Mouse (Mus musculus) spleen, adult 2 months (tissue): ENCODE results near the gene Cenps.

Source experiments
- CTCF ChIP-seq: fragments of 200-500 bp; IDR thresholded peaks from 2 replicates; pipeline ENCODE4 v1.5.1; 2011; ENCODE audit warnings: mild to moderate bottlenecking, inconsistent platforms; ENCODE audit not compliant: insufficient read depth, insufficient read length, insufficient replicate concordance; ENCODE audit errors: extremely low read depth
- POLR2A ChIP-seq: fragments of 200-500 bp; IDR thresholded peaks from 2 replicates; pipeline ENCODE4 v1.6.1; 2011; ENCODE audit warnings: low read depth, low read length, inconsistent platforms

DNA sequence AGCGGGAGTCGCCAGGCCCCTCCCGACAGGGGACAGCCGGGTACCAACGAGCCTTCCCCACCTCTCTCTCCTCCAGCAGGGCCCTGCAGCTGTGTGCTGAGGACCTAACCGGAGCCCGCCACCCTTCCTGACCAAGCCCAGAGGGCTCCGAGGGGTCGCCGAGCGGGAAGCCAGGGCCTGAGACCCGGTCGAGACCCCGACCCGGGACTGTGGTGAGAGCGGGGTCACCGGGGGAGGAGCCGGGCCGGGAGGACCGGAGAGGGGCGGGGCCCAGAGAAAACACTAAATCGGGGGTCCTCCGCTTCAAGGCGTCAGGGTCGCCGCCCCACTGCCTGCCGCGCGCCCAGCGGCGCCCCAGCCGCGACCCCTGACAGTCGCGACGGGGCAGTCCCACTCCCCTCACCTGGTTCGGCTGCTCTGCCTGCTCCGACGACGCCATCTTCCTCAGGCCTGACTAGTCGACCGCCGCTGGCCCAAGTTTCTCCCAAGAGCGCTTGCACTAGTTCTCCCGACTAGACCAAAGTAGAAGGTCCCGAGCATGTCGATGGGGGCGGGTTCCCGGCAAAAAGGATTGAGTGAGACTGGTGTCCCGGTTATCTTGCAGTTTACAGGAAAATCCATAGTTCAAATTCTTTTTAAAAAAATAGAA, 37.9 kb downstream of the Cenps start, which contains the start of gene Pex14:
- TF ChIP-seq POLR2A (peak; percentile 37; the same call in 1 of the 2 replicates), CTCF (no peak)
